ENCODE assay signal across 10 mouse cellular contexts in the genomic region with DNA sequence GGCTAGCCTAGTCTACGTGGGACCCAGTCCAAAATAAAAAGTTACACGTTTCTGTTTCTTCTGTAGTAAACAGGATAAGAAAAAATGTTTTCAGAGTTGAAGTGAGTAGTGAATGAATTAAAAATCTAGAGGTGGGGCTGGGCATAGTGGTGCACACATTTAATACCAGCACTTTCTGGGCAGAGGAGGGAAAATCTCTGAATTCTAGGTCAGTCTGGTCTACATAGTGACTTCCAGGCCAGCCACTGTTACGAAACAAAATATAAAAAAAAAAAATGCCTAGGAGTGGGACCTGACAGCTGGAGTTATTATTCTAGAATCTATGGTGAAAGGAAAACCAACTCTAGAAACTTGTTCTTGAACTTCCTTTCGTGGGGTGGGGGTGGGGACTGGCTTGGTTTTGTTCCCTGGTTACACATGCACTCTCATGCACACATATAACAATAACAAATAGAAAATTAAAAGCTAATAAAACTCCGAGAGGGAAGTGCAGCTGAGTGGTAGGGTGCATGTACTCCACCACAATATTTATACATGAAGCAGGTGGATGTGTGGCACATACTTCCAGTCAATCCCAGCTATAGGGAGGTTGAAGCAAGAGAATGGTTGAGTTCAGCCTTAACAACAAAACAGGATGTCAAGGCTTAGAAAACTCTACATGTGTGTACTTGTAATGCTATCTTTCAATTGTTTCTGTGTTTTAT. TPM values are rescaled to one million over a fixed set of nuclear protein-coding genes. Genes with fewer than 3 reads are reported as not detected.
DNase-seq lines count a peak whose midpoint lies in the region; ATAC-seq and TF ChIP-seq lines count a peak whose summit lies in the region.
"Had no signal": no experiment of that assay in that cellular context is flagged by ENCODE, and none has a peak within 500 bp of the region (broad histone marks: within the 10 kb centered on the region; RNA-seq: fewer than 3 reads in every experiment).

No protein-coding gene starts in this region.

- WGBS in lung, embryonic 14.5 days: 39% methylated on average over 5 of the region's 5 CpGs
- 52% methylated on average over 5 of the region's 5 CpGs for WGBS in forebrain, embryonic 11.5 days
- WGBS in intestine, postnatal 0 days: 42% methylated on average over 5 of the region's 5 CpGs
- 61% methylated on average over 5 of the region's 5 CpGs for WGBS in neural tube, embryonic 13.5 days

- peaks cover 18% of the 10 kb centered on the region; the same call in 1 of the 2 replicates for H3K36me3 ChIP-seq in lung, embryonic 14.5 days (ENCODE audit: insufficient read depth)
- H3K36me3 ChIP-seq in forebrain, embryonic 11.5 days (ENCODE audit: control insufficient read depth, insufficient read depth, low read length): no peaks in the 10 kb centered on the region
- 0 out of 2 replicates have a peak, but pooled peaks cover 4% of the 10 kb centered on the region for H3K36me3 ChIP-seq in intestine, postnatal 0 days (ENCODE audit: control insufficient read depth, insufficient read depth)
- peaks cover 15% of the 10 kb centered on the region; the same call in 1 of the 2 replicates for H3K36me3 ChIP-seq in neural tube, embryonic 13.5 days

- DNase-seq in lung, embryonic 14.5 days: no peak
- DNase-seq in lung, postnatal 4 days: no peak
- no peak for DNase-seq in forebrain, embryonic 11.5 days (ENCODE audit: low spot score)
- DNase-seq in adrenal gland, postnatal 10 days: no peak
- no peak for DNase-seq in frontal cortex, postnatal 10 days (ENCODE audit: low spot score in 2 of 2)
- no peak for DNase-seq in lung, postnatal 10 days

- no peaks in the 10 kb centered on the region for H3K27me3 ChIP-seq in lung, embryonic 14.5 days (ENCODE audit: insufficient read depth, low read length)
- no peaks in the 10 kb centered on the region for H3K27me3 ChIP-seq in forebrain, embryonic 11.5 days (ENCODE audit: control insufficient read depth, insufficient read depth, low read length)
- no peaks in the 10 kb centered on the region for H3K27me3 ChIP-seq in intestine, postnatal 0 days (replicated peaks; ENCODE audit: control insufficient read depth, insufficient read depth, low read length)
- no peaks in the 10 kb centered on the region for H3K27me3 ChIP-seq in neural tube, embryonic 13.5 days

- no peak overlapping the region for H3K9ac ChIP-seq in lung, embryonic 14.5 days
- H3K9ac ChIP-seq in forebrain, embryonic 11.5 days (ENCODE audit: low read length): no peak overlapping the region; the same call in 1 of the 2 replicates
- peak overlapping the region; percentile 94; the same call in 1 of the 2 replicates for H3K9ac ChIP-seq in intestine, postnatal 0 days (ENCODE audit: low read depth, low read length)
- peak overlapping the region; percentile 90 for H3K9ac ChIP-seq in neural tube, embryonic 13.5 days

- ATAC-seq in lung, embryonic 14.5 days (ENCODE audit: insufficient read depth): peak; percentile 18; the same call in 1 of the 2 replicates
- ATAC-seq in forebrain, embryonic 11.5 days (replicated peaks; ENCODE audit: low FRiP score): no peak
- ATAC-seq in intestine, postnatal 0 days: no peak
- peak; percentile 19; the same call in 1 of the 2 replicates for ATAC-seq in neural tube, embryonic 13.5 days (ENCODE audit: low read depth)

- TF ChIP-seq CTCF in lung, embryonic 14.5 days (IDR thresholded peaks at IDR 0.05; ENCODE audit: low read depth): no peak
- no peak for TF ChIP-seq CTCF in intestine, postnatal 0 days (IDR thresholded peaks at IDR 0.05; ENCODE audit: low read depth)

- peak overlapping the region; percentile 91 for H3K4me3 ChIP-seq in lung, embryonic 14.5 days (ENCODE audit: low read depth, low read length)
- H3K4me3 ChIP-seq in forebrain, embryonic 11.5 days (ENCODE audit: low read depth, low read length): peak overlapping the region; percentile 76
- peak overlapping the region; percentile 91 for H3K4me3 ChIP-seq in intestine, postnatal 0 days (ENCODE audit: low read depth, low read length)
- H3K4me3 ChIP-seq in neural tube, embryonic 13.5 days: peak overlapping the region; percentile 84

- H3K4me2 ChIP-seq in lung, embryonic 14.5 days: peak overlapping the region; percentile 78
- H3K4me2 ChIP-seq in forebrain, embryonic 11.5 days (ENCODE audit: low read depth, low read length, severe bottlenecking): peak overlapping the region; percentile 83
- H3K4me2 ChIP-seq in intestine, postnatal 0 days (replicated peaks; ENCODE audit: low read depth): peak overlapping the region; percentile 89
- H3K4me2 ChIP-seq in neural tube, embryonic 13.5 days: peak overlapping the region; percentile 82

- no peak overlapping the region for H3K27ac ChIP-seq in lung, embryonic 14.5 days (ENCODE audit: low read depth)
- no peak overlapping the region for H3K27ac ChIP-seq in forebrain, embryonic 11.5 days (ENCODE audit: low read depth, low read length)
- H3K27ac ChIP-seq in intestine, postnatal 0 days (ENCODE audit: low read depth, low read length): no peak overlapping the region
- H3K27ac ChIP-seq in neural tube, embryonic 13.5 days (replicated peaks): no peak overlapping the region

- no peaks in the 10 kb centered on the region for H3K9me3 ChIP-seq in lung, embryonic 14.5 days (ENCODE audit: low read depth, low read length)
- H3K9me3 ChIP-seq in forebrain, embryonic 11.5 days (ENCODE audit: control insufficient read depth, low read length): no peaks in the 10 kb centered on the region
- no peaks in the 10 kb centered on the region for H3K9me3 ChIP-seq in intestine, postnatal 0 days (ENCODE audit: control insufficient read depth)
- H3K9me3 ChIP-seq in neural tube, embryonic 13.5 days: no peaks in the 10 kb centered on the region

- peaks cover 7% of the 10 kb centered on the region for H3K4me1 ChIP-seq in lung, embryonic 14.5 days (ENCODE audit: insufficient read depth)
- H3K4me1 ChIP-seq in forebrain, embryonic 11.5 days (replicated peaks; ENCODE audit: control insufficient read depth, insufficient read depth, low read length): peaks cover 6% of the 10 kb centered on the region; the same call in 1 of the 2 replicates
- H3K4me1 ChIP-seq in intestine, postnatal 0 days (replicated peaks; ENCODE audit: control insufficient read depth, insufficient read depth, low read length): peaks cover 3% of the 10 kb centered on the region; the same call in 1 of the 2 replicates
- peaks cover 31% of the 10 kb centered on the region for H3K4me1 ChIP-seq in neural tube, embryonic 13.5 days (replicated peaks)

RNA-seq across cellular contexts. Expression of a gene that starts 0.6 kb away (rescaled TPM):
- 22.4 and 24.9 TPM in 2 replicates for polyA plus RNA-seq in lung, embryonic 14.5 days (2014; fragmentation: Nextera tagmentation; extraction: Ambion mirVana)
- polyA plus RNA-seq in forebrain, embryonic 11.5 days (2014; fragmentation: Nextera tagmentation; extraction: Ambion mirVana): 27.9 and 29.9 TPM in 2 replicates
- 4.7 and 6.3 TPM in 2 replicates for polyA plus RNA-seq in intestine, postnatal 0 days (2015; fragmentation: Nextera tagmentation; extraction: Ambion mirVana)
- 12.2 and 14.3 TPM in 2 replicates for polyA plus RNA-seq in neural tube, embryonic 13.5 days (2015; fragmentation: Nextera tagmentation; extraction: Ambion mirVana)
- total RNA-seq in adrenal gland, postnatal 10 days (2021): 10 to 100 TPM; 19.2 to 21.5 TPM

RNA-seq across cellular contexts. Expression of a gene that starts 22.2 kb away (rescaled TPM):
- polyA plus RNA-seq in lung, embryonic 14.5 days (2014; fragmentation: Nextera tagmentation; extraction: Ambion mirVana): 180 and 193 TPM in 2 replicates
- polyA plus RNA-seq in forebrain, embryonic 11.5 days (2014; fragmentation: Nextera tagmentation; extraction: Ambion mirVana): 117 and 119 TPM in 2 replicates
- 141 and 150 TPM in 2 replicates for polyA plus RNA-seq in intestine, postnatal 0 days (2015; fragmentation: Nextera tagmentation; extraction: Ambion mirVana)
- 136 and 166 TPM in 2 replicates for polyA plus RNA-seq in neural tube, embryonic 13.5 days (2015; fragmentation: Nextera tagmentation; extraction: Ambion mirVana)
- total RNA-seq in adrenal gland, postnatal 10 days (2021): 100 to 1,000 TPM; 100 to 121 TPM

RNA-seq across cellular contexts. Expression of a gene that starts 26.9 kb away (rescaled TPM):
- not detected in 2 replicates for polyA plus RNA-seq in lung, embryonic 14.5 days (2014; fragmentation: Nextera tagmentation; extraction: Ambion mirVana)
- not detected in 2 replicates for polyA plus RNA-seq in forebrain, embryonic 11.5 days (2014; fragmentation: Nextera tagmentation; extraction: Ambion mirVana)
- not detected in 2 replicates for polyA plus RNA-seq in intestine, postnatal 0 days (2015; fragmentation: Nextera tagmentation; extraction: Ambion mirVana)
- polyA plus RNA-seq in neural tube, embryonic 13.5 days (2015; fragmentation: Nextera tagmentation; extraction: Ambion mirVana): not detected in 2 replicates
- not detected for total RNA-seq in adrenal gland, postnatal 10 days (2021)
- total RNA-seq: adrenal gland, adult 2 months; gastrocnemius, adult 8-10 months had no signal
- polyA plus RNA-seq: adrenal gland, adult 2 months had no signal

Comparison
In these comparisons a context has a peak if more than half of its experiments do, and no peak if none do; other contexts are left out.
1. ATAC-seq: peak in lung, embryonic 14.5 days (single experiment) and neural tube, embryonic 13.5 days (single experiment); none in forebrain, embryonic 11.5 days (single experiment) and intestine, postnatal 0 days (single experiment).
2. H3K9ac ChIP-seq: peak in intestine, postnatal 0 days (single experiment) and neural tube, embryonic 13.5 days (single experiment); none in lung, embryonic 14.5 days (single experiment) and forebrain, embryonic 11.5 days (single experiment).
3. Peak in every context shown above with its lines, with median percentiles within 50 percentile points of each other: H3K4me2 ChIP-seq and H3K4me3 ChIP-seq.